Mouse (Mus musculus) embryonic fibroblast, embryonic 13.5 days (primary cell): ENCODE data around the gene Fam160b1. TPM values are rescaled to one million over a fixed set of nuclear protein-coding genes. Genes with fewer than 3 reads are reported as not detected.

Experiments
- H3K27ac ChIP-seq: 2 replicates; pipeline ENCODE4 v1.5.1; 2012; ENCODE audit warnings: low read length, control low read depth, inconsistent platforms; ENCODE audit not compliant: insufficient read depth
- H3K4me1 ChIP-seq: 2 replicates; pipeline ENCODE4 v1.6.1; 2011; ENCODE audit warnings: low read length; ENCODE audit not compliant: control insufficient read depth, insufficient read depth
- H3K4me3 ChIP-seq: 2 replicates; pipeline ENCODE4 v1.5.1; 2011; ENCODE audit warnings: mild to moderate bottlenecking, control low read depth, low read length; ENCODE audit not compliant: insufficient read depth
- CTCF ChIP-seq: IDR thresholded peaks from 2 replicates; pipeline ENCODE4 v1.5.1; 2011; ENCODE audit warnings: mild to moderate bottlenecking, control low read depth, low read length, moderate library complexity, borderline replicate concordance; ENCODE audit not compliant: insufficient read depth
- POLR2A ChIP-seq: IDR thresholded peaks from 2 replicates; pipeline ENCODE4 v1.6.1; 2011; ENCODE audit warnings: low read depth, mild to moderate bottlenecking, control low read depth, low read length, moderate library complexity
- polyA plus RNA-seq: library from polyadenylated mRNA; stranded (reverse); fragments of >200 nt; gene quantifications from 2 replicates; pipeline ENCODE4 v1.2.4, GENCODE M21; 2011; ENCODE audit warnings: low read depth; ENCODE audit not compliant: missing spikeins, insufficient read length

The Fam160b1 gene
- polyA plus RNA-seq, 1 experiment: 24.7 TPM

DNA sequence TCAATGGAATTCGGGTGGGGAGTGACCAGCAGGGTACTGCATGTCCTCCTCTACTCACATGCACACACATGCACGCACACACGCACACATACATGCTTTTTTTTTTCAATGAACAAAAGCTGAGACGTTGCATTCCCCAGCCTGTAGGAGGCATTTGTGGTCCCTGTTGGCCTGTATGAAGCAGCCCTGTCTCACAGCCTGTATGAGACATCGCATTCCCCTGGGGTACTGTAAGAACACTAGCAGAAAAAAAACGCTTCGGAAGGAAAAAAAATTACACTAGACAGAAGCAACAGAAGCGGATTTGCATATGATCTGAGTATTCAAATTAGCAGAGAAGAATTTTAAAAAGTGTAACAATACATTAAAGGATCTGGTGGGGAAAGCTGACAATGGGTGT, 37.4 kb upstream of the Fam160b1 start:
- no peaks in the 10 kb centered on the region for H3K4me1 ChIP-seq
- no peak overlapping the region for H3K27ac ChIP-seq
- no peak overlapping the region for H3K4me3 ChIP-seq
- TF ChIP-seq CTCF (no peak), POLR2A (no peak)

DNA sequence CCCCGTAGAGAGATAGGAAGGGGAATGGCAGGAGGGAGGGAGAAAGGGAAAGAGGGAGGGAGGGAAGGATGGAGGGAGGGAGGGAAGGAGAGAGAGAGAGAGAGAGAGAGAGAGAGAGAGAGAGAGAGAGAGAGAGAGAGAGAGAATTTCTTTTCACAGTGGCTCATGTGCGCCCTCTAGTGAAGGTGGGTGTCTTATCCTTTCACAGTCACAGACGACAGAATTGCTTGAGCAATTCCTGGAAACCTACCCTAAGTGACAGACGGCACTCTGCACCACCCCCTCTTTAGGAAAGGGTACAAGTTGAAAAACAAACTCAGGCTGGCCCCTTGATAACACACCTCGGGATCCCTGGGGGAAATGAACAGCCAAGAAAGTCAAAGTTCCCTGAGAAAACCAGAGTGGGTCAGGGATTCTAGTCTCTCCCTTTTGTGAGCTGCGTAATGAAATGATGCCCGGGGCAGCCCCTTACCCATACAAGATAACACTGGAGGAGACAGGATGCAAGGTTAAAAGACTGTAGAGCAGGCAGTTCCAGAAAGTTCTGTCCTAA, 34.7 kb upstream of the Fam160b1 start:
- no peak overlapping the region for H3K27ac ChIP-seq

DNA sequence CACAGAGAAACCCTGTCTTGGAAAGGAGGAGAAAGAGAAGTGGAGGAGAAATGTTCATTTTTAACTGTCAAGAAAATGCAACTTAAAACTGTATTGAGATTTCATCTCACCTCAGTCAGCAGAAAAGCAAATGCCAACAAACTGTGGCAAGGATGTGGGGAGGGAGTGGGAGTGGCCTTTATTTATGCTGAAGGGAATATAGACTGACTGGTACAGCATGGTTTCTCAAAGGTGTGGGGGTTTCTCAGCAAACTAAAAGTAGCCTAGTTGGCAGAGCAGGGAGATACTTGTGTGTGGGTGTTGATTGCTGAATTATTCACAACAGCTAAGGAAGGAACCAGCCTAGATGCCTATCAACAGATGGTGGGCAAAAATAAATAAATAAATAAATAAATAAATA, 32.8 kb upstream of the Fam160b1 start:
- no peak overlapping the region for H3K27ac ChIP-seq
- TF ChIP-seq CTCF (no peak), POLR2A (no peak)
- H3K4me3 ChIP-seq: no peak overlapping the region
- no peaks in the 10 kb centered on the region for H3K4me1 ChIP-seq

More for the DNA sequence above, 34.7 kb upstream of the Fam160b1 start:
- no peaks in the 10 kb centered on the region for H3K4me1 ChIP-seq
- H3K4me3 ChIP-seq: no peak overlapping the region
- TF ChIP-seq POLR2A (no peak), CTCF (no peak)

DNA sequence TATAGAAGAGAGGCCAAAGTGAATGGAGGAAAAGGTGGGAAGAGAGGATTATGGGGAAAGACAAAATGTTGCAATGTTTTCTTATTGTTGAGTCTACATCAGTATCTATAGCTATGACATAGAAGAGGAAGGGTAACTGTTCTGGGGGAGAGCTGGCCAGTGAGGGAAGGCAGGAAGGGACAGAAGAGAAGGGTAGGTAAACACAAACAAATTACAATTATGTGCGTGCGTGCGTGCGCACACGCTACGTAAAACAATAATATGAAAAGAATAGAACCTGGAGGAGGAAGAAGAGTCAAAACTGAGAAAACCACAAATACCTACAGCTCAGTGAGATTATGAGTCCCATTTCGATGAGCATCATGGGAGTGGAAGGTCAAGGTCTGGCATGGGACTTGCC, 32.2 kb upstream of the Fam160b1 start:
- Histone ChIP-seq H3K4me1 (no peaks in the 10 kb centered on the region), H3K27ac (no peak overlapping the region), H3K4me3 (no peak overlapping the region)
- no peak for TF ChIP-seq CTCF
- TF ChIP-seq POLR2A: no peak

DNA sequence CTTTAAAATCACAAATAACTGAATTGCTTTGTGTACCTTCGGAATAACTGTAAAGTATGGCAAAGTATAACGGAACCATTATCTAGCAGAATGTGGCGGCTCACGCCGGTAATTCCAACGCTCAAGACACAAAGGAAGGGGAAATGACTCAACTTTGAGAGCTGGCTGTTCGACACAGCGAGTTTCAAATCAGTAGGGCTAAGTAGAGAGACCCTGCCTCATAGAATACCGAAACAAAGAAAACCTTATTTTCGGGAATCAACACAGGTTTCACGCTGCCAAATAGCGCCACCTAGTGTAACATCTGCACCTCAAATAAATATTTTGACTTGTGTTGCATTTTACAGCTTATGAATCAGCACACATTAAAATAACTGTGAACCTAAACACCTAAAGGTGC, 31.7 kb upstream of the Fam160b1 start:
- Histone ChIP-seq H3K4me3 (no peak overlapping the region), H3K27ac (no peak overlapping the region), H3K4me1 (no peaks in the 10 kb centered on the region)
- TF ChIP-seq CTCF (no peak), POLR2A (no peak)

DNA sequence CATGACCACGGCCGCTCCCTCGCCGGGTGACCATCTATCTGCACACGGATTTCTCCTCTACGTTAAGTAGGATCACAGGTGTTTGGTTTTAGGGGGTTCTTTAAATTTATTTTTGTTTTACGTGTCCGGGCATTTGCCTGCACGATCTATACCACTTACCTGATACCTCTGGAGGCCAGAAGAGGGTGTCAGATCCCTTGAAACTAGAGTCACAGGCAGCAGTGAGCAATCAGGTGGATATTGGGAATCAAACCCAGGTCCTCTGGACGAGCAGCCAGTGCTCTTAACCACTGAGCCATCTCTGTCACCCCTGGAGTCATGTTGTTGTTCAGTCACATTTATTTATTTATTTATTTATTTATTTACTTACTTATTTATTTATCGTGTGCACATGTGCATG, 30.2 kb upstream of the Fam160b1 start:
- TF ChIP-seq POLR2A (no peak), CTCF (no peak)
- no peak overlapping the region for H3K4me3 ChIP-seq

DNA sequence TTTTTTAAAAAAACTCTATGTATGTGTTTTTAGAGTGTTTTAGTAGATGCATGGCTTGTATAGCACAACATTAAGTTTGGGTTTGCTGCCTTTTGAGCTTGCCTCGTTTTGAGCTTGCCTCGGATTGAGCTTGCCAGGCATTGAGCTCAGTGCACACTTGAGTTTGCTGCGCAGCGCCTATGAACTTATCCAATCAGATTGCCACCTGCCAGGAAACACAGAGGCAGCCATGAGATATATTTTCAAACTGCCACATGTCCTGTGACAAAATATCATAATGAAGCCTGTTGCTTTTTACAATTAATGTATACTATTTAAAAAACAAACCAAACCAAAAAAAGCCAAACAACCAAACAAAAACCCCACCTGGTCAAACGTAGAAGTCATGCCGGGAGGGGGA, 29.2 kb upstream of the Fam160b1 start:
- TF ChIP-seq CTCF (no peak), POLR2A (no peak)
- H3K4me1 ChIP-seq: no peaks in the 10 kb centered on the region
- no peak overlapping the region for H3K4me3 ChIP-seq
- no peak overlapping the region for H3K27ac ChIP-seq

More for the DNA sequence above, 30.2 kb upstream of the Fam160b1 start:
- H3K27ac ChIP-seq: no peak overlapping the region
- H3K4me1 ChIP-seq: no peaks in the 10 kb centered on the region

DNA sequence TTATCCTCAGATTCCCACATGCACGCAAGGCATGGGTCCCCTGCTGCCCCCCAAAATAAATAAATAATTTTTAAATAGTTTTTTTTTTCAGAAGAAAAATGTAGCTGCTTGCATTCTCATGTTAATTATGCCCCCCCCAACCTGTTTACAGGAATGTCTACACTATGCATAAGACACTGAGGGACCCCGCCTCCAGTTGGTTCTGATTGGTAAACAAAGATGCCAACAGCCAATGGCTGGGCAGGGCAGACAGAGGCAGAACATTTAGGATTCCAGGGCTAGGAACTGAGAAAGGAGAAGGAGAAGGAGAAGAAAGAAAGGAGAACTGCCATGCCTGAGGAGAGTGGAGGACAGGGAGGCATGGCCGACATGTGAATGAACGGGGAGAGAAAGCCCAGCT, 27.1 kb upstream of the Fam160b1 start:
- TF ChIP-seq POLR2A: no peak
- no peak for TF ChIP-seq CTCF
- no peaks in the 10 kb centered on the region for H3K4me1 ChIP-seq
- no peak overlapping the region for H3K27ac ChIP-seq
- H3K4me3 ChIP-seq: no peak overlapping the region

DNA sequence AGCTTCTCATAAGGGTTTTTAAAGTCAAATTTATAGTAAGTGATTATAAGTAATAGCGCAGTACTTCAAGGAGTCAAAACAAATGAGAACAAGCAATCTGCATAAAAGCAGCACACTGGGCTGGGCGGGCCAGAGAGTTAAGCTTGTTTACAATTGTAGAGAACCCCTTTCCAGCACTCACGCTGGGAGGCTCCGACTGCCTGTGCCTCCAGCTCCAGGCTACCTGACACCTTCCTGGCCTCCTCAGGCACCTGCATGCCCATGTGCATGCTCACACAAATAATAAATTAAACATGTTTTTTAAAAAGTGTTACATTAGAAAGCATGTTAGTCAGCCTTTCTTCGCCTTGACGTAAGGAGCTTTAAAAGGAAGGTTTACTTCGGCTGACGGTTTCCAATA, 25.3 kb upstream of the Fam160b1 start:
- H3K4me1 ChIP-seq: no peaks in the 10 kb centered on the region

DNA sequence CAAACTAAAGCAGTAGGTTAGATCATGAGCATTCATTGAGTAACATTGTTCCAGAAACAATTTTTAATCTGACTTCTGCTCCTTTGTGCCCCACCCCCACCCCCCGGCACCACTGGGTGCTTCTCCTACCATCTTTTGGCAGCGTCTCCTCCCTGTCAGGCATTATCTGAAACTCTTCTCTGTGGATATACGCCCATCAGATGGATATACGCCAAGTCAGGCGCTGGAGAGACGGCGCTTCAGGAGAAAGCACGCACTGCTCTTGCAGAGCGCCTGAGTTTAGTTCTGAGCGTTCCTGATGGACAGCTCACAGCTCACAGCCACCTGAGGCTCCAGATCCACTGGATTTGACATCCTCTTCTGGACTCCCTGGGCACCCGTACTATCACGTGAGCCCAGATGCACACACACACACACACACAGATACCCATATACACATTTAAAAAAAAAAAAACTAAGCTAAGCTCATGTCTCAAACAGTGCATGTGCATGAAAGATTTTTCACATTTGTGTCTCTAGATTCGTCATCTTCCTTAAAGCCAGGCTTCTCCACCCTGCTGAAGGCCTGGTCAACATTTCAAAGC, 21.1 kb upstream of the Fam160b1 start:
- H3K27ac ChIP-seq: no peak overlapping the region
- H3K4me1 ChIP-seq: no peaks in the 10 kb centered on the region
- H3K4me3 ChIP-seq: no peak overlapping the region
- no peak for TF ChIP-seq CTCF
- TF ChIP-seq POLR2A: no peak

More for the DNA sequence above, 25.3 kb upstream of the Fam160b1 start:
- TF ChIP-seq POLR2A (no peak), CTCF (no peak)
- Histone ChIP-seq H3K27ac (no peak overlapping the region), H3K4me3 (no peak overlapping the region)
